Mouse (Mus musculus): ENCODE results near the gene Cd79a. TPM values are rescaled to one million over a fixed set of nuclear protein-coding genes. Genes with fewer than 3 reads are reported as not detected.
A peak's percentile ranks its signal among the peaks of the same experiment; 100 is the strongest.

The Cd79a gene
- polyA plus RNA-seq, 1 experiment from 2014 or later, result 2.7 TPM

DNA sequence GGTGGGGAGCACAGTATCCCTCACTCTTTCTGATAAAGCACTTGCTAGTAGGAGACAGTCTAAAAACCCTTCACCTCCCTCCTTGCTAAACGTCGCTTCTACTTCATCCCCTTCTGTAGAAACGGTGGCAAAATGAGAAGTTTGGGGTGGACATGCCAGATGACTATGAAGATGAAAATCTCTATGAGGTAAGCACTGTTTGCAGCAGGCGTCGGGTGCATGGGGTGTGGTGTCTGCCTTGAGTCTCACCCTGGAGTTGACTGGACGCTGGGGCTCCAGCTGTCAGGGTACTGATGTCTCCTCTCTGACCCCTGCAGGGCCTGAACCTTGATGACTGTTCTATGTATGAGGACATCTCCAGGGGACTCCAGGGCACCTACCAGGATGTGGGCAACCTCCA, 3.9 kb downstream of the Cd79a start:
- Histone ChIP-seq H3K4me1 (replicated peaks; ENCODE audit: insufficient read depth, low read length) (0 out of 2 replicates have a peak, but pooled peaks cover 3% of the 10 kb centered on the region), H3K36me3 (ENCODE audit: insufficient read depth, low read length) (no peaks in the 10 kb centered on the region), H3K9me3 (replicated peaks; ENCODE audit: low read length) (no peaks in the 10 kb centered on the region), H3K4me2 (ENCODE audit: low read length) (no peak overlapping the region), H3K4me3 (replicated peaks; ENCODE audit: low read depth, low read length) (no peak overlapping the region), H3K9ac (ENCODE audit: low read depth, low read length) (no peak overlapping the region), H3K27ac (no peak overlapping the region), H3K27me3 (ENCODE audit: insufficient read depth, low read length) (no peaks in the 10 kb centered on the region)
- 70% methylated on average over 6 of the region's 6 CpGs for WGBS
- no peak for DNase-seq (ENCODE audit: low spot score)
- no peak for TF ChIP-seq CTCF (IDR thresholded peaks at IDR 0.05; ENCODE audit: low read depth)
- ATAC-seq (replicated peaks; ENCODE audit: low FRiP score, low read depth), result no peak

- peaks cover 9% of the 10 kb centered on the region; the same call in 1 of the 2 replicates for H3K4me1 ChIP-seq (replicated peaks; ENCODE audit: insufficient read depth, low read length)
- H3K4me3 ChIP-seq (replicated peaks; ENCODE audit: low read depth, low read length), result no peak overlapping the region
- no peaks in the 10 kb centered on the region for H3K36me3 ChIP-seq (ENCODE audit: insufficient read depth, low read length)
- no peak overlapping the region for H3K4me2 ChIP-seq (ENCODE audit: low read length)
- no peaks in the 10 kb centered on the region for H3K9me3 ChIP-seq (replicated peaks; ENCODE audit: low read length)
- DNase-seq (ENCODE audit: low spot score), result no peak
- no peak for TF ChIP-seq CTCF (IDR thresholded peaks at IDR 0.05; ENCODE audit: low read depth)
- 43% methylated on average over 1 of the region's 1 CpGs for WGBS
- peak overlapping the region; percentile 92; the same call in 1 of the 2 replicates for H3K27ac ChIP-seq
- ATAC-seq (replicated peaks; ENCODE audit: low FRiP score, low read depth), result no peak
- no peaks in the 10 kb centered on the region for H3K27me3 ChIP-seq (ENCODE audit: insufficient read depth, low read length)
- no peak overlapping the region for H3K9ac ChIP-seq (ENCODE audit: low read depth, low read length)
Observed at GRCm38 (mm10) chr7:24901842-24902241, 4.7 kb downstream of the Cd79a start.

DNA sequence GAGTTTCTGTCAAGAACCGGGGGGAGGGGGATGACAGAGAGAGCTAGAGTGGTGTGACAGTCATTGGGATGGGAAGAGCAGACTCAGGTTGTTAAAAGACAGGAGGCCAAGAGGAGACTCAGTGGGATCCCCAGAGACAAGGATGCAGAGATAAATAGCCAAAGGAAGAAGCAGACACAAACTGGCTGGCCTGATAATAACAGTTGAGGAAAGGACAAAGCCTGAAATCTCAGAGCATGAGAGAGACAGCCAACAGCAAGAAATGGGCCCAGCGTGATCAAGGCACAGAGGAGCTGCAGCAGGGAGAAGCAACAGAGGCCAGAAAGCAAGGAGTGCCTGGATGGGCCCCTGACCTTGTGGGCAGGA, 5.1 kb downstream of the Cd79a start:
- peak; percentile 29 for DNase-seq (ENCODE audit: low spot score)
- Histone ChIP-seq H3K36me3 (ENCODE audit: insufficient read depth, low read length) (no peaks in the 10 kb centered on the region), H3K4me3 (replicated peaks; ENCODE audit: low read depth, low read length) (peak overlapping the region; percentile 77), H3K9me3 (replicated peaks; ENCODE audit: low read length) (no peaks in the 10 kb centered on the region), H3K27ac (peak overlapping the region; percentile 92), H3K27me3 (ENCODE audit: insufficient read depth, low read length) (no peaks in the 10 kb centered on the region), H3K4me1 (replicated peaks; ENCODE audit: insufficient read depth, low read length) (peaks cover 11% of the 10 kb centered on the region; the same call in 1 of the 2 replicates), H3K4me2 (ENCODE audit: low read length) (peak overlapping the region; percentile 74), H3K9ac (ENCODE audit: low read depth, low read length) (peak overlapping the region; percentile 77)
- no peak for TF ChIP-seq CTCF (IDR thresholded peaks at IDR 0.05; ENCODE audit: low read depth)
- whole genome bisulfite sequencing, result 41% methylated on average over 2 of the region's 2 CpGs
- no peak for ATAC-seq (replicated peaks; ENCODE audit: low FRiP score, low read depth)

DNA sequence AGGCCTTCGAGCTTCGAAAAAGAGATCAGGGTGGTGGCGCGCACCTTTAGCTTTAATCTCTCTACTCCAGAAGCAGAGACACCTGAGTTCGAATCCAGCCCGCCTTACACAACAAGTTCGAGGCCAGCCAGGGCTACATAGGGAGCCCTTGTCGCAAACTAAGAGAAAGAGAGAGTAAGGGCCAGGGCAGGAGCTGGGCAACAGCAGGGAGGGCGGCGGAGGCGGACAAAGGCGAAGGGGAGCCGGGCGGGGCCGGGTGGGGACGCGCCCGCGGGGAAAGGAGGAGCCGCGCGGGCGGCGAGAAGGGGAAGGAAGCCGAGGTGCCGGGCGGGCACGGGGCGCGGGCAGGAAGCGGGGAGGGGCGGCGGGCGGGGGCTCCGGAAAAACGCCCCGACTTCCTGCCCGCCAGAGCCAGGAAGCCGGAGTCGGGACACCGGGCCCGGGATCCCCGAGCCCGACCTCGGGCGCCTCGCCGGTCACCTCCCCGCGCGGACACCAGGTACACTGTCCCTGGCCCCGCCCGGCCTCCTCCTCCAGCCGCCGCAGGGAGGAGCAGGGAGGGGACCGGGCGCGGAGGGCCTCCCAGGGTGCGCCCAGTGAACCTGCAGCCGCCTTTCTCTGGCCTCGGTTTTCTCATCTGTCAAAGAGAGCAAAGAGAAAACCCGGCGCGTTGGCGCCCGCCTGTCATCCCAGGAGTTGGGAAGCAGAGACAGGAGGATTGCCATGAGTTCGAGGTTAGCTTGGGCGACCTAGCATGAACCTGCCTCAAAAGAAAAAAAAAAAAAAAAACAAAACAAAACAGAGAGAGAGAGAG, 5.7 kb downstream of the Cd79a start, which contains the start of gene Arhgef1:
TSS of gene Arhgef1 (plus strand) at position 283 of the 814 bp plus-strand sequence.
- peaks cover 11% of the 10 kb centered on the region; the same call in 1 of the 2 replicates for H3K4me1 ChIP-seq (replicated peaks; ENCODE audit: insufficient read depth, low read length)
- H3K36me3 ChIP-seq (ENCODE audit: insufficient read depth, low read length), result no peaks in the 10 kb centered on the region
- DNase-seq (ENCODE audit: low spot score) (peak; percentile 71), ATAC-seq (replicated peaks; ENCODE audit: low FRiP score, low read depth) (no peak)
- 3% methylated on average over 58 of the region's 68 CpGs for WGBS
- no peaks in the 10 kb centered on the region for H3K9me3 ChIP-seq (replicated peaks; ENCODE audit: low read length)
- H3K4me3 ChIP-seq (replicated peaks; ENCODE audit: low read depth, low read length), result peak within 1 kb of the TSS; percentile 77
- no peaks in the 10 kb centered on the region for H3K27me3 ChIP-seq (ENCODE audit: insufficient read depth, low read length)
- TF ChIP-seq CTCF (IDR thresholded peaks at IDR 0.05; ENCODE audit: low read depth), result no peak
- peak within 1 kb of the TSS; percentile 92 for H3K27ac ChIP-seq
- peak within 1 kb of the TSS; percentile 77 for H3K9ac ChIP-seq (ENCODE audit: low read depth, low read length)
- H3K4me2 ChIP-seq (ENCODE audit: low read length), result peak within 1 kb of the TSS; percentile 74

DNA sequence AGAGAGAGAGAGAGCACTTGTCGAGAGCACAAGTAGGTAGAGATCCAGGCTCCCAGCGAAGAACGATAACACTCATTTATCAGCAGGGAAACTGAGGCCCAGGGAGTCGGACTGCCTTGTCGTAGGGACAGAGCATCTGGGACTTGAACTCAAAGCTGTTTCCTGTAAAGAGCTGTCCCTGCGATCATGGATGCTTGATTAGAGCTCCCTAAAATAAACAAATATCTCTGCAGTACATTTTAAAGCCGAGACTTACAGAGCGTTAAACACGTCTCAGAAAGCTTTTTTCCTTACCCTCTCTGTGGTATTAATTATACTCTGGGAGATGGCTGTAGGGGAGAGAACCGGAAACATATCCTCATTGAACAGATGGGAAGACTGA, 6.3 kb downstream of the Cd79a start:
- ATAC-seq (replicated peaks; ENCODE audit: low FRiP score, low read depth) (no peak), DNase-seq (ENCODE audit: low spot score) (peak; percentile 34)
- no peak for TF ChIP-seq CTCF (IDR thresholded peaks at IDR 0.05; ENCODE audit: low read depth)
- peaks cover 11% of the 10 kb centered on the region; the same call in 1 of the 2 replicates for H3K4me1 ChIP-seq (replicated peaks; ENCODE audit: insufficient read depth, low read length)
- peak overlapping the region; percentile 74 for H3K4me2 ChIP-seq (ENCODE audit: low read length)
- 19% methylated on average over 10 of the region's 10 CpGs for WGBS
- H3K9ac ChIP-seq (ENCODE audit: low read depth, low read length), result peak overlapping the region; percentile 77
- no peaks in the 10 kb centered on the region for H3K27me3 ChIP-seq (ENCODE audit: insufficient read depth, low read length)
- H3K36me3 ChIP-seq (ENCODE audit: insufficient read depth, low read length), result no peaks in the 10 kb centered on the region
- H3K27ac ChIP-seq, result peak overlapping the region; percentile 92
- no peaks in the 10 kb centered on the region for H3K9me3 ChIP-seq (replicated peaks; ENCODE audit: low read length)
- H3K4me3 ChIP-seq (replicated peaks; ENCODE audit: low read depth, low read length), result peak overlapping the region; percentile 77

- Histone ChIP-seq H3K4me1 (replicated peaks; ENCODE audit: insufficient read depth, low read length) (peaks cover 11% of the 10 kb centered on the region; the same call in 1 of the 2 replicates), H3K9me3 (replicated peaks; ENCODE audit: low read length) (no peaks in the 10 kb centered on the region), H3K9ac (ENCODE audit: low read depth, low read length) (peak overlapping the region; percentile 59; the same call in 1 of the 2 replicates), H3K36me3 (ENCODE audit: insufficient read depth, low read length) (peaks cover 4% of the 10 kb centered on the region), H3K4me2 (ENCODE audit: low read length) (peak overlapping the region; percentile 74), H3K4me3 (replicated peaks; ENCODE audit: low read depth, low read length) (peak overlapping the region; percentile 77), H3K27ac (peak overlapping the region; percentile 92), H3K27me3 (ENCODE audit: insufficient read depth, low read length) (no peaks in the 10 kb centered on the region)
- ATAC-seq (replicated peaks; ENCODE audit: low FRiP score, low read depth), result peak; percentile 96
- TF ChIP-seq CTCF (IDR thresholded peaks at IDR 0.05; ENCODE audit: low read depth), result peak; percentile 82
- WGBS, result 0% methylated on average over 30 of the region's 30 CpGs
- DNase-seq (ENCODE audit: low spot score), result peak; percentile 99
Observed at GRCm38 (mm10) chr7:24904070-24904483, 6.9 kb downstream of the Cd79a start.

All from kidney, postnatal 0 days (tissue).